Mouse (Mus musculus): Measurements from ENCODE around the gene Omt2b.

GRCm38 (mm10) chr9:78375486-78375885 lies 48.1 kb downstream of the Omt2b start:
- no peak for TF ChIP-seq CTCF (IDR thresholded peaks at IDR 0.05; ENCODE audit: low read depth)
- TF ChIP-seq EP300 (IDR thresholded peaks at IDR 0.05; ENCODE audit: low read depth), result no peak
